Mouse (Mus musculus) lung, adult 2 months (tissue): ENCODE results near the gene B3gnt2.

Source experiments
- CTCF ChIP-seq: fragments of 200-500 bp; IDR thresholded peaks from 2 replicates; pipeline ENCODE4 v1.5.1; 2011; ENCODE audit warnings: mild to moderate bottlenecking, low read length, control low read depth; ENCODE audit not compliant: insufficient read depth
- POLR2A ChIP-seq: fragments of 200-500 bp; IDR thresholded peaks from 2 replicates; pipeline ENCODE4 v1.6.1; 2011; ENCODE audit warnings: low read depth, mild to moderate bottlenecking, control low read depth, low read length, borderline replicate concordance; ENCODE audit errors: extremely low read depth

GRCm38 (mm10) chr11:22787833-22788232, 72.9 kb downstream of the B3gnt2 start:
- no peak for TF ChIP-seq CTCF
- TF ChIP-seq POLR2A = no peak
